Mouse (Mus musculus) testis, postnatal 10 days (tissue): ENCODE measurements around the gene Gm10256.
"Not testable (repeated sequence)": the region's sequence is repeated elsewhere in the genome, so short reads cannot be mapped to it uniquely, and the experiment has no call there.

ENCODE experiments used
- DNase-seq: peaks from one replicate; pipeline ENCODE4 v3.0.0; 2021; ENCODE audit warnings: low spot score

Gm10256 gene

DNA sequence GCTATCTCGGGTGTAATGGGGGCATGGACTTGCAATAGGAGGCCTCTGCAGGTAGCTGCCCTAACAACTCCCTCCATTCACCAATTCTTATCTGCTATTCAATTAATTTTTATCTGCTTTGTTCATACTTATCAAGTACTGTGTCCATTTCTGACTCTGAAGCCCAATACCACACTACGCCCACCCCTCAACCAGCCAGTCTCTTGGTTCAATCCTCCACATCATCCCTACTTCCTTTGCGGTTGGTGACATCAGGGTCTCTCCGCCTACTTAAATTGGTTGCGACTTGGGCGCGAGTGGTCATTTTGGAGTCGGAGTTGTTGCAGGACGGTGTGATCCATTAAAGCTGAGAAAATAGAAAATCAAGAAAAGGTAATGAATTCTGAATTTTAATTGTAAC is at the start of gene Gm10256, which contains the start of gene Rbmy:
Gene Gm10256, plus strand, starts transcription at position 320 of the 400 bp plus-strand sequence.
Gene Rbmy, plus strand, starts transcription at position 301 of the 400 bp plus-strand sequence.
- not testable (repeated sequence) for DNase-seq

DNA sequence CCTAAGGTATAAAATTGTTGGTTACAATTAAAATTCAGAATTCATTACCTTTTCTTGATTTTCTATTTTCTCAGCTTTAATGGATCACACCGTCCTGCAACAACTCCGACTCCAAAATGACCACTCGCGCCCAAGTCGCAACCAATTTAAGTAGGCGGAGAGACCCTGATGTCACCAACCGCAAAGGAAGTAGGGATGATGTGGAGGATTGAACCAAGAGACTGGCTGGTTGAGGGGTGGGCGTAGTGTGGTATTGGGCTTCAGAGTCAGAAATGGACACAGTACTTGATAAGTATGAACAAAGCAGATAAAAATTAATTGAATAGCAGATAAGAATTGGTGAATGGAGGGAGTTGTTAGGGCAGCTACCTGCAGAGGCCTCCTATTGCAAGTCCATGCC is 34.4 kb upstream of the Gm10256 start, which contains the start of gene Gm4064:
Gene Gm4064, minus strand, starts transcription at position 101 of the 400 bp plus-strand sequence.
- not testable (repeated sequence) for DNase-seq

DNA sequence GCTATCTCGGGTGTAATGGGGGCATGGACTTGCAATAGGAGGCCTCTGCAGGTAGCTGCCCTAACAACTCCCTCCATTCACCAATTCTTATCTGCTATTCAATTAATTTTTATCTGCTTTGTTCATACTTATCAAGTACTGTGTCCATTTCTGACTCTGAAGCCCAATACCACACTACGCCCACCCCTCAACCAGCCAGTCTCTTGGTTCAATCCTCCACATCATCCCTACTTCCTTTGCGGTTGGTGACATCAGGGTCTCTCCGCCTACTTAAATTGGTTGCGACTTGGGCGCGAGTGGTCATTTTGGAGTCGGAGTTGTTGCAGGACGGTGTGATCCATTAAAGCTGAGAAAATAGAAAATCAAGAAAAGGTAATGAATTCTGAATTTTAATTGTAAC is 70.2 kb downstream of the Gm10256 start, which contains the start of gene Gm10352:
Gene Gm10352, plus strand, starts transcription at position 301 of the 400 bp plus-strand sequence.
- DNase-seq, result not testable (repeated sequence)
